Mouse (Mus musculus) heart, embryonic 14.5 days (tissue): ENCODE measurements around the gene Emg1. TPM values are rescaled to one million over a fixed set of nuclear protein-coding genes. Genes with fewer than 3 reads are reported as not detected.

ENCODE experiments used
- ATAC-seq: fragments of 200-750 bp; cut with Nextera tagmentation; 2 replicates; pipeline ENCODE4 v1.8.0; 2017; ENCODE audit warnings: low read depth, moderate TSS enrichment; ENCODE audit not compliant: insufficient number of reproducible peaks, insufficient read depth, low FRiP score
- H3K27ac ChIP-seq, 2 experiments: fragments of 200-500 bp in 1 of 2; fragments of 300-500 bp in 1 of 2; sonication (generic) in 1 of 2; replicated peaks in 1 of 2; 2 replicates each; pipeline ENCODE4 v1.5.1; 2012 to 2014; ENCODE audit warnings: low read depth in 2 of 2, low read length in 2 of 2, control low read depth in 1 of 2, mild to moderate bottlenecking in 1 of 2, mixed read lengths in 1 of 2; ENCODE audit not compliant: control insufficient read depth in 1 of 2, insufficient read depth in 1 of 2
- H3K27me3 ChIP-seq: fragments of 300-500 bp; sonication (generic); 2 replicates; pipeline ENCODE4 v1.6.1; 2014; ENCODE audit warnings: mild to moderate bottlenecking, low read length, control low read depth; ENCODE audit not compliant: control insufficient read depth, insufficient read depth
- H3K36me3 ChIP-seq: fragments of 300-500 bp; sonication (generic); 2 replicates; pipeline ENCODE4 v1.6.1; 2014; ENCODE audit warnings: mild to moderate bottlenecking, control low read depth, low read length, mixed read lengths; ENCODE audit not compliant: control insufficient read depth, insufficient read depth
- H3K4me1 ChIP-seq, 2 experiments: fragments of 200-500 bp in 1 of 2; fragments of 300-500 bp in 1 of 2; sonication (generic) in 1 of 2; 2 replicates each; pipeline ENCODE4 v1.6.1; 2012 to 2014; ENCODE audit warnings: low read length in 2 of 2, control low read depth in 1 of 2, mixed read lengths in 1 of 2; ENCODE audit not compliant: control insufficient read depth in 2 of 2, insufficient read depth in 2 of 2
- H3K4me2 ChIP-seq: fragments of 300-500 bp; sonication (generic); 2 replicates; pipeline ENCODE4 v1.6.1; 2014; ENCODE audit warnings: mild to moderate bottlenecking, low read length
- H3K4me3 ChIP-seq, 2 experiments: fragments of 200-500 bp in 1 of 2; fragments of 300-500 bp in 1 of 2; sonication (generic) in 1 of 2; 2 replicates each; pipeline ENCODE4 v1.5.1; 2012 to 2014; ENCODE audit warnings: low read length in 2 of 2, mild to moderate bottlenecking in 2 of 2, control low read depth in 1 of 2, low read depth in 1 of 2, moderate library complexity in 1 of 2; ENCODE audit not compliant: control insufficient read depth in 1 of 2, insufficient read depth in 1 of 2
- H3K9ac ChIP-seq: fragments of 300-500 bp; sonication (generic); 2 replicates; pipeline ENCODE4 v1.6.1; 2014; ENCODE audit warnings: mild to moderate bottlenecking, low read length
- H3K9me3 ChIP-seq: fragments of 300-500 bp; sonication (generic); 2 replicates; pipeline ENCODE4 v1.6.1; 2016; ENCODE audit warnings: low read length, control low read depth; ENCODE audit not compliant: control insufficient read depth
- WGBS: fragments of 180-500 bp; shearing (Covaris S2); extraction: QIAGEN DNeasy Blood & Tissue Kit; methylation state at CpG from one replicate; pipeline ENCODE4 v1.1.7; 2014; 5-methylcytosine and 5-hydroxymethylcytosine counted together
- polyA plus RNA-seq: library from polyadenylated mRNA; unstranded; fragments of >200 nt; fragmentation: Nextera tagmentation; extraction: Ambion mirVana; gene quantifications from 2 replicates; pipeline ENCODE4 v1.2.1, GENCODE M21; 2014

Emg1 gene
- polyA plus RNA-seq, 1 experiment from 2014 or later, result 117 TPM

DNA sequence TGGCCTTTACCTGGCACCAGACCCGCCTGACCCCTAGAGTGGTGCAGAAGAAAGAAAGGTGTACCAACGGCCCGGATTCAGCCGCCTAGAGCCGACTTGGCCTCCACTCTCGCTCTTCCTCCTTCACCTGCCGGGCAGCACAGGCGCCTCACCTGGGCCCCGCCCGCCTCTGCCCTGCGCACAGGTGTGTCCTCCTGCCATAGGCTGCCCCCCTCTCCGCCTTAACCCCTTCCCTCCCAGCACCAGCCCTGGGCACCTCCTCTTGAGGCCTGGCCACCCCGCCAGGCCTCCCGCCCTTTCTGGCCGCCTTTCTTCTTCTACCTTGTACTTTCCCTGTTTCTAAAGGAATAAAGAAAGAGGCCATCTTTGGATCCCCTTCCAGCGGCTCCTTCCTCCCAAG lies 6.7 kb upstream of the Emg1 start:
- Histone ChIP-seq H3K9me3 (no peaks in the 10 kb centered on the region), H3K4me2 (no peak overlapping the region), H3K36me3 (peaks cover 40% of the 10 kb centered on the region), H3K4me3 (no peak overlapping the region), H3K4me1 (peaks cover 4 to 7% of the 10 kb centered on the region in 2 experiments; a peak in 2 of 4 replicates), H3K9ac (no peak overlapping the region), H3K27ac (no peak overlapping the region), H3K27me3 (no peaks in the 10 kb centered on the region)
- 65% methylated on average over 16 of the region's 16 CpGs for WGBS
- no peak for ATAC-seq

DNA sequence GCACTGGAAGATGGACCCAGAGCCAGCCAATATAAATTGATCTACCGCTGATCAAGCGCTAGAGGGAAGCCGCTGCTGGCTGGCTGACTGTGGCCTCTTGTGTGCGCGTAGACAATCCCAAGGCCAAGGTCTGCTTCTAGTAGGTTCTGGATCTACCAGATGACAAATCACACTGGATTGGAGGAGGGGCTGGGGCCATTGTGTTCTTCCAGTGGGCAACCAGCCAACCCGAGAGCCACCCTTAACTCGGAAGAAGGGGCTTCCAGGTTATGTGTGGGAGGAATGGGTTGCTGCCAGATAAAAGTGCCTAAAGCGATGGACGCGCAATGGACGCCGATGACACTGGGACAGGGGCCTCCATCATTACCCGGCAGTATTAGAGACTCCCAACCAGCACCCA lies 6.0 kb upstream of the Emg1 start:
- no peak overlapping the region for H3K4me2 ChIP-seq
- ATAC-seq, result no peak

GRCm38 (mm10) chr6:124716864-124717490 lies 5.0 kb upstream of the Emg1 start:
- no peak overlapping the region for H3K27ac ChIP-seq
- no peak overlapping the region for H3K9ac ChIP-seq
- H3K4me3 ChIP-seq, result no peak overlapping the region
- peaks cover 45% of the 10 kb centered on the region for H3K36me3 ChIP-seq
- H3K4me2 ChIP-seq, result no peak overlapping the region
- WGBS, result 69% methylated on average over 20 of the region's 20 CpGs
- no peak for ATAC-seq
- H3K4me1 ChIP-seq, result peaks cover 7 to 16% of the 10 kb centered on the region in 2 experiments
- H3K27me3 ChIP-seq, result no peaks in the 10 kb centered on the region
- no peaks in the 10 kb centered on the region for H3K9me3 ChIP-seq

More for the DNA sequence above, 6.0 kb upstream of the Emg1 start:
- H3K27me3 ChIP-seq, result no peaks in the 10 kb centered on the region
- no peak overlapping the region for H3K27ac ChIP-seq
- no peak overlapping the region for H3K9ac ChIP-seq
- H3K36me3 ChIP-seq, result peaks cover 45% of the 10 kb centered on the region
- H3K9me3 ChIP-seq, result no peaks in the 10 kb centered on the region
- H3K4me1 ChIP-seq, result peaks cover 6 to 14% of the 10 kb centered on the region in 2 experiments
- 74% methylated on average over 13 of the region's 13 CpGs for WGBS
- no peak overlapping the region for H3K4me3 ChIP-seq

GRCm38 (mm10) chr6:124712918-124713317 lies 940 bp upstream of the Emg1 start:
- Histone ChIP-seq H3K4me2 (peak overlapping the region; percentile 96), H3K36me3 (peaks cover 66% of the 10 kb centered on the region), H3K9ac (peak overlapping the region; percentile 97), H3K4me3 (peak overlapping the region; percentile 63 to 85), H3K27ac (peak overlapping the region; percentile 69 to 88), H3K9me3 (no peaks in the 10 kb centered on the region), H3K27me3 (no peaks in the 10 kb centered on the region), H3K4me1 (peaks cover 9 to 29% of the 10 kb centered on the region in 2 experiments)
- WGBS, result 14% methylated on average over 11 of the region's 11 CpGs
- ATAC-seq, result no peak

DNA sequence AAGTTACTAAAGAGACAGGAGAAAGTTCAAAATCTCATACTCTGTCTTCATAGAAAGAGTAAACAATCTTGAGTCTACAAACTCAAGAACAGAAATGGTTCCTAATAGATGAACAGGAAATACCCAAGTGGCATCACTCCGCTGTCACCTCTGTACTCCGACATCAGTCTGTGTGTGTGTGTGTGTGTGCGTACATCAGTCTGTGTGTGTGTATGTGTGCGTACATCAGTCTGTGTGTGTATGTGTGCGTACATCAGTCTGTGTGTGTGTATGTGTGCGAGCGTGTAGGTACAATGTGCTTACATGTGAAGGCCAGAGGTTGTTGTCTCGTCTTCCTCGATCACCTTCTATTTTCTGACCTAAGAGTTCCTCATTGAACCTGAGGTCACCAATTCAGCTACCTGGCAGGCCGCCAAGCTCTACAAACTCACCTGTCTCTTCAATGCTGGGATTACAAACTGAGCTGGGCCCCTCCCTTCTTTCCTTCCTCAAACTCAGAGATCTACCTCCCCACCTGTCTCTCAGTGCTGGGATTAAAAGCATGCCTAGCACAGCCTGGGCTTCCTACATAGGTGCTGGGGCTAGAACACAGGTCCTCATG lies 3.6 kb downstream of the Emg1 start:
- WGBS, result 92% methylated on average over 10 of the region's 10 CpGs

DNA sequence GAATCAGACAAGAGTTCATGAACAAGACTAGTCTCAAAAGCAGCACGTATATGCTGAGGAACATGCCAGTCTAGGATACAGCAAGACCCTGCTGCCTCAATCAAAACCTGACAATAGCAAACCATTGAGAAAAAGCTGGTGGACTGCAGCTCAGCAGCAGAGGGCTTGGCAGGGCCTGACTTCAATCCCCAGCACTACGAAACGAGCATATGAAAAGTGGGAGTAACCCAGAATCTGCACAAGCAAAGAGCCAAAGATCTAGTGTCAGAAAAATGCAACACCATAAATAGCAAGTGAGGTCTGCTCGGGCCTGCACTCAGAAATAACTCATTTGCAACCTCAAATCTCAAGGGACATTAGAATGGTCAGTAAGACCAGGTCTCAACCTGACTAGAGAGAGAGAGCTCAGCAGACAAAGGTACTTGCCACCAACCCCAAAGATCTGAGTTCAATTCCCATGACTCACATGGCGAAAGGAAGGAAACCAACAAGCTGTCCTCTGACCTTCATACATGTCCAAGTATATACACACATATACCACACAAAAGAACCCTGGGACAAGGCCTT lies 5.8 kb downstream of the Emg1 start:
- Histone ChIP-seq H3K36me3 (peaks cover 87% of the 10 kb centered on the region), H3K4me3 (no peak overlapping the region), H3K27me3 (no peaks in the 10 kb centered on the region), H3K27ac (no peak overlapping the region; a peak in 1 of 4 replicates), H3K9ac (no peak overlapping the region), H3K4me1 (peaks cover 3 to 20% of the 10 kb centered on the region in 2 experiments), H3K9me3 (no peaks in the 10 kb centered on the region), H3K4me2 (no peak overlapping the region)
- WGBS, result 71% methylated on average over 5 of the region's 5 CpGs
- no peak for ATAC-seq

More for the DNA sequence above, 3.6 kb downstream of the Emg1 start:
- no peak for ATAC-seq
- Histone ChIP-seq H3K27me3 (no peaks in the 10 kb centered on the region), H3K4me2 (no peak overlapping the region), H3K27ac (no peak overlapping the region), H3K9ac (no peak overlapping the region), H3K4me1 (peaks cover 5 to 28% of the 10 kb centered on the region in 2 experiments), H3K36me3 (peaks cover 67% of the 10 kb centered on the region), H3K9me3 (no peaks in the 10 kb centered on the region), H3K4me3 (no peak overlapping the region)

GRCm38 (mm10) chr6:124704417-124704816 lies 7.6 kb downstream of the Emg1 start:
- WGBS, result 96% methylated on average over 2 of the region's 2 CpGs
- H3K36me3 ChIP-seq, result peaks cover 92% of the 10 kb centered on the region
- H3K4me2 ChIP-seq, result no peak overlapping the region
- no peak overlapping the region for H3K27ac ChIP-seq
- no peak overlapping the region for H3K4me3 ChIP-seq
- no peak for ATAC-seq
- H3K9ac ChIP-seq, result no peak overlapping the region
- H3K27me3 ChIP-seq, result no peaks in the 10 kb centered on the region
- H3K4me1 ChIP-seq, result peaks cover 2 to 9% of the 10 kb centered on the region in 2 experiments; a peak in 2 of 4 replicates
- no peaks in the 10 kb centered on the region for H3K9me3 ChIP-seq
